Mouse (Mus musculus): ENCODE measurements around the gene Myh6.

Myh6 gene

DNA sequence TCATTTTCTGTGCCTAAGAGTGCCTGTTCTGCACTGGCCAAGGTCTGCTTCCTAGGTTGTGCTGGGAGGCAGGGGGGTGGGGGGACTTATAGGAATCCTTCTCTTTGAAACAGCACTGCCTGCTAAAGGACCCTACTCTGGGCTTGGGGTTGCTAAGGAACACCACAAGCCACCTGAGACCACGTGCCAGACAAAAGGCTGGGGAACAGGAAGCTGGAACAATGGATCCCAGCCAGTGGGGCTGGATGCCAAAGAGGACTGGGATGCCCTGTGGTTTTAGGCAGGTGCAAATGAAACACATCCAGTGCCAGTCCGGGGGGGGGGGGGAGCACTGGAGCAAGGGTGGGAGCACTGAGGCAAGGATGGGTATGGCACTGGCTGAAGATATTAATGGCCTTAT lies 36.3 kb downstream of the Myh6 start:
- no peak for DNase-seq (ENCODE audit: low spot score)

- DNase-seq (ENCODE audit: low spot score), result no peak
Measured at GRCm38 (mm10) chr14:54929801-54930200, 36.9 kb downstream of the Myh6 start.

GRCm38 (mm10) chr14:54927296-54927695 lies 39.4 kb downstream of the Myh6 start:
- no peak for DNase-seq (ENCODE audit: low spot score)

DNA sequence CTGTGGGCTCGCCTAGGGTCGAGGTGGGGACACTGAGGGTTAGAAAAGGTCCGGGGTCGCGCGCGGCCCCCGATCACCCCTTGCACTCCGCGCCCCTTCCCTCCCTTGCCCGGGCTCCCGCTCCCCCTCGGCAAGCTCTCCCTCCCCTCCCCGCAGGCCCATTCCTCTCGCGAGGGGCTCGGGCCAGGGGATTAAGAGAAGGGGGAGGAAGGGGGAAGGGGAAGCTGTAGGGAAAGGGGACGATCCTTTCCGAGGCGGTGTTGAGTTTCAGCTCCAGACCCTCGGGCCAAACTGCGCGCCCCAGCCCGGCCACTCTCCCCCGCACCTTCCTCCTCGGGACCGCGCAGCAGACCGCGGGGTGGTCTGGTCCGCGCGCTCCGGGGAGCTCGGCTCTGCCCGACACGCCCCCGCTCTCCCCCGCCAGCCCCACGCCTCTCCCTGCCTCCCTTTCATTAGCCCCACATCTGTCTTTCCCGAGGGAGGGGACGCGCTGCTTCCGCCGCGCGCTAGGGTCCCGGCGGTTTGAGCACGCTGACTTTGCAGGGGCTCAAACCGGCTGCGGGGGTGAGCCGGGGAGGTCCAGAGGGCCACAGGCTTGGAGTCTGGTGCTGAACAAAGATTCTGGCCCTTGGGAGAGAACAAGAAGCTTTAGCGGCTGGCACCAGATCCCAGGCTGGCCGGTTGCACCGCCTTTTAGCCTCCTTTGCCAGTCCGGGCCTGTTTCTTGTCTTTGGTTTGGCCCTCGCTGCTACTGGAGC lies 40.1 kb downstream of the Myh6 start:
- DNase-seq (ENCODE audit: low spot score), result no peak

- no peak for DNase-seq (ENCODE audit: low spot score)
Measured at GRCm38 (mm10) chr14:54925349-54926342, 41.1 kb downstream of the Myh6 start, which contains the start of gene Efs. TSS of gene Efs (minus strand) at chr14:54926126.

DNA sequence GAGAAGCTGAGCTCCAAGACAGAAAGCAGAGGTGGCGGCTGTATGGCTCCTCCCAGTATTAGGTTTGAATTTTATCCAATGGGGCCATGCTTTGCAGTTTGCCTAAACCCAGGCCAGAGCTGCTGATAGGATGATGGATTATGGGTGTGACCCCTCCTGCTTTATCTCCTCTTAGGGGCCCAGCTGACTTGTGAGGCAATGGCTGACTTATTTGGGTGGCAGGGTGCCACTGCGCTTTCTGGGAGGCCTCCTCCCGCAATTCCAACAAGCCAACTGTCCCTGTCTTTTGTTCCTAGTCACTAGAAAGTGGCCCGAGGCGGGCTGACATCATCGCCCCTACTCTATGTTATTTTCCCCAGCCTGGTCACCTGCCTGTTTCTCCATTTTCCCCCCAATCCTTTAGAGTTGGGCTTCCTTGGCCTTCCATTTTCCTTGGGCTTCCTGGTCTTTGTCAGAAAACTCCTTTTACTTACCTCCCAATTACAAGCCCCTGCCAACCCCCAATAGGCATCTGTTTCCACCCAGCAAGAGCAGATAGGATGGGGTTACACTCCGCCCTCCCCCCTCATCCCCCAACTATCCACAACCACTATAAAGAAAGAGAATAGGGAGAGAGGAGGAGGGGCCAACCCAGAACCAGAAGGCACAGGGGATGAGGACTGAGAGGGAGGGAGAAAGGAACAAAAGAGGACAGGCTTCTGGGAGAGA lies 41.9 kb downstream of the Myh6 start:
- peak; percentile 40 for DNase-seq (ENCODE audit: low spot score)

DNA sequence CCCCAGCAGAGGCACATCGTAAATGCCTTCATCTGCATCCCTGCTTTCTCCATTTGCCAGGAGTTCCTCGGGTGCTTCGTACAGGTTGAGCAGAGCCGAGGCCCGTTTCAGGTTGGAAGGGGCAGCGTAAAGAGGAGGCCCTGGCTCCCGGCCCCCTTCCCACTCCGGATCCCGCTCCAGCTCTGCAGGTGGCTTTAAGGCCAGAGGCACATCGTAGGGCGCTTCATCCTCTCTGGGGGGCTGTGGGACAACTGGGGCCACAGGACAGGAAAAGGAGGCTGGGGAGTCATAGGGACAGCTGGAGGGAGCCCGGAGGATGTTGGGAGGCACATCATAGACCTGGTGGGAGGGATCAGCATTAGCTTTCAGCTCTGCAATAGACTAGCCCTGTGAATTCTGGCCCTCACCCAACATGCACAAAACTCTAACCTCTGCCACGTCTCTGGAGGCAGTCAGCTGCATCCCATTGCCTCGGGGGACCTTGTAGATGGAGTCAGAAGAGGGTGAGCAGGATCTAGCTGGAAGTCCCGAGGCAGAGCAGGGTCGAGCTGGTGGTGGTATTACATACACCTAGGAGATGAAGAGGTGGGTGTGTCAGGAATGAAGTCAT lies 46.5 kb downstream of the Myh6 start:
- no peak for DNase-seq (ENCODE audit: low spot score)

GRCm38 (mm10) chr14:54913343-54913742 lies 53.4 kb downstream of the Myh6 start:
- DNase-seq (ENCODE audit: low spot score), result no peak

DNA sequence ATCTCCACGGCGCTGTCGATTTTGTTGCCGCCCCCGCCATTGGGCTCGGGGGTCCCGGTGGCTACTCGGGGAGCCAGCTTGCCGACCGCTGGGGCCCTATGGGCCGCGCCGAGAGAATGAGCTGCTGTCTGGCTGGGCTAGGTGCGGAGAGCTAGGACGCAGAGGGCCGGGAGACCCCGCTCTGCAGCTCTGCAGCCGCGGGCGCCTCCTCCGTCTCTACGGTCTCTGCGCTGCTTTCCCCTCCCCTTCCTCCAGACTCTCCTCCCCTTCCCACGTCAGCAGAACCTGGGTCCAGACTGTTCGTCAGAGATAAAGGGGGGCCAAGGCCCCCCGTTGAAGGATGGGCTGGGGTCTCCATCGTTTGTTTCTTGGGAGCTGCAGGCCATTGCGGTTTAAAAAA lies 53.8 kb downstream of the Myh6 start, which contains the start of gene Slc22a17:
Gene Slc22a17, minus strand, starts transcription at position 247 of the 400 bp plus-strand sequence.
- no peak for DNase-seq (ENCODE audit: low spot score)

GRCm38 (mm10) chr14:54912109-54912850 lies 54.4 kb downstream of the Myh6 start:
- no peak for DNase-seq (ENCODE audit: low spot score)

DNA sequence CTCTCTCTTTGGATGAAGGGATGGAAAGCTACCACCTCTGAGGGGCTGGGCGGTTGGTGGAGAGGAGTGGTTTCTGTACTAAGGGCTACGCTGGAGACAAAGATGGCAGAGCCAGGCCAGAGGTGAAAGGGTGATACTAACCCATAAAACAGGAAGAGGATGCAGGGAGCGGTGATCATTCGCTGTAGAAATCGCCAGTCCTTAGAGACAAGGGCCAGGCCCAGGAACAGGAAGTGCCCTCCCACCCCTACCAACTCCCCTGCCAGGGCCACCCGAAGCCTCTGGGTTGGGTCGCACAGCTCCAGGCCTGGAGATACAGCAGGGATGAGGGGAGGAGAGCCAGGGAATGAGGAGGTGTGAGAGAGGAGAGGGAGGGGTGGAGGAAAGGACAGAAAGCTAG lies 58.0 kb downstream of the Myh6 start:
- DNase-seq (ENCODE audit: low spot score), result no peak

GRCm38 (mm10) chr14:54903641-54904040 lies 63.1 kb downstream of the Myh6 start:
- no peak for DNase-seq (ENCODE audit: low spot score)

DNA sequence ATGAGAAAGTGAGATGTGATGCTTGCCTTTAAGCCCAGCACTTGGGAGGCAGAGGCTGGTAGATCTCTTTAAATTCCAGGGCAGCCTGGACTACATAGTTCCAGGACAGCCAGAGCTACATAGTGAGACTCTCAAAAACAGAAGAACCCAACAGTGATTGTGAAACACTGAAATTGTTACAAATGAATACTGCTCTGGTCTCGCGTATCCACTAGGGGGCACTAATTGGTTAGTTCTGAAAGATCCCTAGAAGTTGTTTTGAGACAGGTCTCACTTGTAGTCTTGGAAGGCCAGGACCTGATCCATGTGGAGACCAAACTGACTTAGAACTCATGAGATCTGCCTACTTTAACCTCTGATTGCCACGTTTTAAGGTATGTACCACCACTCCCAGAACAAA lies 66.3 kb downstream of the Myh6 start:
- peak; percentile 55 for DNase-seq (ENCODE audit: low spot score)

- DNase-seq (ENCODE audit: low spot score), result no peak
Measured at GRCm38 (mm10) chr14:54897445-54897844, 69.3 kb downstream of the Myh6 start.

DNA sequence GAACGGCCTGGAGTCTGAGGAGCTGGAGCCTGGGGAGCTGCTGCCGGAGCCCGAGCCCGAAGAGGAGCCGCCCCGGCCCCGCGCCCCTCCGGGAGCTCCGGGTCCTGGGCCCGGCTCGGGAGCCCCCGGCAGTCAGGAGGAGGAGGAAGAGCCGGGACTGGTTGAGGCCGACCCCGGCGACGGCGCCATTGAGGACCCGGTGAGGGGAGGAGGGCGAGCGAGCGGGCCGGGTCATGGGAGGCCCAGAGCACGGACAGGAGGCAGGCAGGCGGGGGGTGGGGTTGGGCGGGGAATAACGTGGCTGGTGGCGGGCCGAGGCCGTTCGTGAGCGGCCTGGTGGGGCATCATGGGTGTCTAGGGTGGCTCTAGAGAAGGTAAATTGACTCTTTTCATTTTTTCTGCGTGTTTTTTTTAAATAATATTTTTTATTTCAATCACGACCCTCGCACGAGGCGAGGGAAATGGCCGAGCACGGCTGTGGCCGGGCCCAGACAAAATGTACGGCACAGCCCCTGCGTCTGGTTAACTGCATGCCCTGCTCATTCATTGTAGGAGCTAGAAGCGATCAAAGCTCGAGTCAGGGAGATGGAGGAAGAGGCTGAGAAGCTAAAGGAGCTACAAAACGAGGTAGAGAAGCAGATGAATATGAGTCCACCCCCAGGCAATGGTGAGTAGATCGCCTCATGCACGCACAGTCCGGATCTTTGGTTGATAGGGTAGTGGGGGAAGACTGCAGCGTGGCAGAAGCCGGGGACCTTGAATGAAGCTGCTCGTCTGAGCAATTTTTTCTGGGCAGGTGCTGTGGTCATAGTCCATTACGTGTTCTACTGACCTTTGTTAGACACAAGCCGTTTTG lies 72.2 kb downstream of the Myh6 start:
- DNase-seq (ENCODE audit: low spot score), result peak; percentile 46

DNA sequence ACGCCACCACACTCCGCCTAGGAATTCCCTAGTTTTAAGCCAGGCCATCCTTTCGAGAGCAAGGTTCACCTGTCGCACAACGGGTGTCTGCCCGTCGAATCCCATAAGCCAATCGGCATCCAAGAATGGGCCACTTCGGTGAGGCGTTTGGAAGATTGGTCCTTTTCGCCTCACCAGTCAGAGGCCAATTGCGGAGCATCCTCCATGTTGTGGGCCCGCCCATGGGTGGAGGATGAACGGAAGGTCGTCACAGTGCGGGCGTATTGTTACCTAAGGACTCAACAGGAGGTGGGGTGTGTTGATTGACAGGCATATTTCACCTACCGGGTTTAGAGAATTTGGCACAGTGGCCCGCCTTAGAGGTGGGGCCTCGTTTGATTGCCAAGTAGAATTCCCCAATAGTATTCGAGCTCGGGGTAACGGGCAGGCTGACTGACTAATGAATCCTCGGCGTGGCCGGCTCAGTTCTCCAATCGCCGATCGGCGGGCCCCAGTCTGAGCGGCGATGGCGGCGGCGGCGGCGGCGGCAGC lies 73.0 kb downstream of the Myh6 start:
- peak; percentile 100 for DNase-seq (ENCODE audit: low spot score)

- DNase-seq (ENCODE audit: low spot score), result no peak
Measured at GRCm38 (mm10) chr14:54892200-54892599, 74.5 kb downstream of the Myh6 start, which contains the start of gene Pabpn1. TSS of gene Pabpn1 (plus strand) at chr14:54892500.

Data from c-Kit-positive CD71-positive TER-119-positive erythroid progenitor cells, embryonic 14.5 days (primary cell).